Mouse (Mus musculus): ENCODE measurements around the gene Gprc5b.

- TF ChIP-seq CTCF (IDR thresholded peaks at IDR 0.05; ENCODE audit: control insufficient read depth, insufficient read depth, insufficient replicate concordance, low read depth, low read length) (no peak), POLR2A (IDR thresholded peaks at IDR 0.05; ENCODE audit: control insufficient read depth, low read depth, low read length) (no peak)
Measured at GRCm38 (mm10) chr7:118948677-118949282, 46.2 kb downstream of the Gprc5b start.
